Mouse (Mus musculus) hindbrain, embryonic 16.5 days (tissue): ENCODE data around the gene Tcirg1. TPM values are rescaled to one million over a fixed set of nuclear protein-coding genes. Genes with fewer than 3 reads are reported as not detected.

Source experiments
- ATAC-seq: fragments of 200-750 bp; cut with Nextera tagmentation; 2 replicates; pipeline ENCODE4 v1.8.0; 2017; ENCODE audit warnings: moderate TSS enrichment, moderate library complexity
- H3K27ac ChIP-seq: fragments of 300-500 bp; sonication (generic); 2 replicates; pipeline ENCODE4 v1.5.1; 2014; ENCODE audit warnings: low read depth, mild to moderate bottlenecking, control low read depth, low read length, moderate library complexity
- H3K27me3 ChIP-seq: fragments of 300-500 bp; sonication (generic); replicated peaks from 2 replicates; pipeline ENCODE4 v1.6.1; 2014; ENCODE audit warnings: low read length; ENCODE audit not compliant: control insufficient read depth, insufficient read depth
- H3K36me3 ChIP-seq: fragments of 300-500 bp; sonication (generic); 2 replicates; pipeline ENCODE4 v1.6.1; 2014; ENCODE audit warnings: mild to moderate bottlenecking, low read length, moderate library complexity, mixed read lengths; ENCODE audit not compliant: control insufficient read depth, insufficient read depth
- H3K4me1 ChIP-seq: fragments of 300-500 bp; sonication (generic); 2 replicates; pipeline ENCODE4 v1.6.1; 2014; ENCODE audit warnings: low read depth, low read length; ENCODE audit not compliant: control insufficient read depth, insufficient read depth
- H3K4me2 ChIP-seq: fragments of 300-500 bp; sonication (generic); 2 replicates; pipeline ENCODE4 v1.6.1; 2014; ENCODE audit warnings: mild to moderate bottlenecking, low read length, control low read depth, moderate library complexity
- H3K4me3 ChIP-seq: fragments of 300-500 bp; sonication (generic); 2 replicates; pipeline ENCODE4 v1.5.1; 2014; ENCODE audit warnings: mild to moderate bottlenecking, low read length, control low read depth, moderate library complexity
- H3K9ac ChIP-seq: fragments of 300-500 bp; sonication (generic); 2 replicates; pipeline ENCODE4 v1.6.1; 2014; ENCODE audit warnings: low read depth, mild to moderate bottlenecking, control low read depth, low read length, moderate library complexity
- H3K9me3 ChIP-seq: fragments of 300-500 bp; sonication (generic); 2 replicates; pipeline ENCODE4 v1.6.1; 2014; ENCODE audit warnings: mild to moderate bottlenecking, low read length, moderate library complexity; ENCODE audit not compliant: control insufficient read depth
- WGBS: fragments of 180-500 bp; shearing (Covaris S2); extraction: QIAGEN DNeasy Blood & Tissue Kit; methylation state at CpG from one replicate; pipeline ENCODE4 v1.1.7; 2014; 5-methylcytosine and 5-hydroxymethylcytosine counted together
- polyA plus RNA-seq: library from polyadenylated mRNA; unstranded; fragments of >200 nt; fragmentation: Nextera tagmentation; extraction: Ambion mirVana; gene quantifications from 2 replicates; pipeline ENCODE4 v1.2.1, GENCODE M21; 2015

Gene Tcirg1
- polyA plus RNA-seq, 1 experiment from 2014 or later, result 18.9 TPM

DNA sequence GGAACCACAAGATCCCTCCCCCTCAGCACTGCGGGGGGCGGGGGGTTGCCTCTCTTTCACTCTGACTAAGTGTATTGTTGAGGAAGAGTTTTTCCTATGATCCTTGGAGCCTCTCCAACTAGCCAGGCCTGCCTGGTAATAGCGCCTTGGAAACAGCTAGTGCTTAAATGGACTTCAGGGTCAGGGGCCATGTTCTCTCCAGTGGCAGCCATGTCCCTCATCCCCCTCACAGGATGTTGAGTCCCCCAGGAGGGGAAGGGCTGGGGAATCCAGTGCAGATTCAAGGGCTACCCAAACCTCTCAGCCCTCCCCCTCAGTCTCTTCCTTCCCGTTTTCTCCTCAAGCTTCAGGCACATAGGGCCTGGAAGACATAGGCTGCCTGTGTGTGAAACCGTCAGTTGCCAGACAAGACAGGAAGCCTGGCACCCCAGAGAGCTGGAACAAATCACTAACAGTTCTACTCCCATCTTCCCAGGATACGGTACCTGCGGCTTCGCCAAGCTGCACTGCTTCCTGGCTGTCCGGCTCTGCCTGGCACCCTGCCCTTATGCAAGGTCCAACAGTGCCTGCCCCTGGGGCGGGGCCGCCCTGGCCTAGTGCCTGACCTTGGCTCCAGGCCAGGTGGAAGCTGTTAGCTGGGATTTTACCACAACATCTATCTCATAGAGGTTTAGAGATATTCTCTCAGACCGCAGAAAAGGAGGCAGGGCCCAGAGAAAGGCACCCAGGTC lies 22.4 kb upstream of the Tcirg1 start, which contains the start of gene Aldh3b1:
Gene Aldh3b1 (minus strand): TSS at position 598 of the 731 bp plus-strand sequence.
- H3K9ac ChIP-seq, result no peak within 1 kb of the TSS
- 35% methylated on average over 12 of the region's 12 CpGs for WGBS
- peaks cover 13% of the 10 kb centered on the region for H3K4me1 ChIP-seq
- no peaks in the 10 kb centered on the region for H3K36me3 ChIP-seq
- H3K4me3 ChIP-seq, result no peak within 1 kb of the TSS
- H3K27me3 ChIP-seq, result no peaks in the 10 kb centered on the region
- peak; percentile 88 for ATAC-seq
- H3K9me3 ChIP-seq, result no peaks in the 10 kb centered on the region
- peak within 1 kb of the TSS; percentile 36 for H3K27ac ChIP-seq
- H3K4me2 ChIP-seq, result peak within 1 kb of the TSS; percentile 1; the same call in 1 of the 2 replicates

GRCm38 (mm10) chr19:3928779-3929178 lies 21.8 kb upstream of the Tcirg1 start:
- H3K27ac ChIP-seq, result peak overlapping the region; percentile 36; the same call in 1 of the 2 replicates
- no peak overlapping the region for H3K4me3 ChIP-seq
- no peaks in the 10 kb centered on the region for H3K27me3 ChIP-seq
- ATAC-seq, result peak; percentile 3; the same call in 1 of the 2 replicates
- no peaks in the 10 kb centered on the region for H3K9me3 ChIP-seq
- H3K4me2 ChIP-seq, result no peak overlapping the region
- no peak overlapping the region for H3K9ac ChIP-seq
- H3K36me3 ChIP-seq, result no peaks in the 10 kb centered on the region
- WGBS, result 68% methylated on average over 4 of the region's 4 CpGs
- H3K4me1 ChIP-seq, result peaks cover 13% of the 10 kb centered on the region

DNA sequence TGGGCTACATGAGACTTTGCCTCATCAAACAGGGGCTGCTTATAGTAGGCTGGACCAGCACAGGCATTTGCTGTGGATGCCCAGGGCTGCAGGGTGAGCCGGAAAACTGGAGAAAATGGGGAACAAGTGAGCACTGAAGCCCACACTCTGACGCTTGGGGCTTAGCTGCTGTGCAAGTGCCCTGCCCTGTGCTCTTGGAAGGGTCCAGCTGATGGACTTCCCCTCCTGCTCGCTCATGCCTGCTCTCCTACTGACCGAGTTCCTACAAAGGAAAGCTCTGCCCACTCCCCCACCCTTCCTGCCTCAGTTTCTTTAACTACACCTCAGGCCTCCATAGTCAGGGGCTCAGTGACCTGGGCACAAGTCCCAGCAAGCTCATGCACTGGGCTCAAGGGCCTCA lies 21.1 kb upstream of the Tcirg1 start:
- Histone ChIP-seq H3K4me3 (no peak overlapping the region), H3K9me3 (no peaks in the 10 kb centered on the region), H3K9ac (no peak overlapping the region), H3K27me3 (no peaks in the 10 kb centered on the region), H3K4me1 (peaks cover 13% of the 10 kb centered on the region), H3K36me3 (no peaks in the 10 kb centered on the region), H3K27ac (no peak overlapping the region), H3K4me2 (no peak overlapping the region)
- WGBS, result 83% methylated on average over 4 of the region's 4 CpGs
- no peak for ATAC-seq

DNA sequence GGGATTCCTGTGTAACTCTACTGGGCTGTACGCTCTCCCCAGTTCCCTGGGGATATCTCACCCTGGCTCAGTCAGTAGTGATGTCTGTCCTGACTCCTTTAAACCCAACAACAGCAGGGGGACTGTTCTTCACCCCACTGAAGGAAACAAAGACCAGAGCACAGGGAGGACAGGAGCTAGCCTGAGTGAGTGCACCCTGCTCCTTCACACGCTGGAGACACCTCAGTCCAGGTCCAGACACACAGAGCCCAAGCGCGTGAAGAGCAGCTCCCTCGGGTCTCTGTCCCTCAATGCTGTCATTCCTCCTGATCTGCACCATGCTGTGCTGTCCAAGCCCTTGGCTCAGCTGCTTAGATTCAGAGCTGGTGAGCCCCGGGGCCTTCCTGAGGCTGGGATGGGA lies 19.8 kb upstream of the Tcirg1 start:
- Histone ChIP-seq H3K36me3 (no peaks in the 10 kb centered on the region), H3K9me3 (no peaks in the 10 kb centered on the region), H3K4me2 (no peak overlapping the region), H3K27ac (no peak overlapping the region), H3K9ac (no peak overlapping the region), H3K4me1 (peaks cover 13% of the 10 kb centered on the region), H3K4me3 (no peak overlapping the region), H3K27me3 (no peaks in the 10 kb centered on the region)
- WGBS, result 72% methylated on average over 6 of the region's 6 CpGs
- no peak for ATAC-seq

- 77% methylated on average over 3 of the region's 3 CpGs for WGBS
These were observed 19.3 kb upstream of the Tcirg1 start for GRCm38 (mm10) chr19:3926279-3926678.

GRCm38 (mm10) chr19:3925859-3926258 lies 18.9 kb upstream of the Tcirg1 start:
- Histone ChIP-seq H3K4me1 (peaks cover 13% of the 10 kb centered on the region), H3K36me3 (no peaks in the 10 kb centered on the region), H3K4me2 (no peak overlapping the region), H3K9ac (no peak overlapping the region), H3K9me3 (no peaks in the 10 kb centered on the region), H3K27me3 (no peaks in the 10 kb centered on the region), H3K4me3 (no peak overlapping the region), H3K27ac (no peak overlapping the region)
- ATAC-seq, result no peak
- 87% methylated on average over 6 of the region's 6 CpGs for WGBS

More at GRCm38 (mm10) chr19:3926279-3926678, 19.3 kb upstream of the Tcirg1 start:
- no peak overlapping the region for H3K9ac ChIP-seq
- no peaks in the 10 kb centered on the region for H3K27me3 ChIP-seq
- H3K27ac ChIP-seq, result no peak overlapping the region
- no peaks in the 10 kb centered on the region for H3K36me3 ChIP-seq
- no peaks in the 10 kb centered on the region for H3K9me3 ChIP-seq
- no peak for ATAC-seq
- no peak overlapping the region for H3K4me2 ChIP-seq
- H3K4me1 ChIP-seq, result peaks cover 13% of the 10 kb centered on the region
- H3K4me3 ChIP-seq, result no peak overlapping the region

DNA sequence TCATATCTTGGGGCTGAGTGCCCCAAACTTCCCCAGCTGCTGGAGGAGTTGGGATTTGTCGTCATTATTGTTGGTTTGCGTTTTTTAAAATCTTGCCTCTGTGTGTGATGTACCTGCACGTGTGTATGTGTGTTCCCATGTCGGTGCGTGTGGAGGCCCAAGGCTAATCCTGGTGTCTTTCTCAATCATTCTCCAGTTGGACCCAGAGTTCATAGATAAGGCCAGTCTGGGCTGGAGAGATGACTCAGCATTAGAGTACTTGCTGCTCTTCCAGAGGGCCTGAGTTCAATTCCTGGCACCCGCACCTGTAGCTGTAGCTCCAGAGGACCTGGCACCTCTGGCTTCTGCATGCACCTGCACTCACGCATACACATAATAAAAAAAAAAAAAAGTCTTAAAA lies 17.9 kb upstream of the Tcirg1 start:
- Histone ChIP-seq H3K27ac (no peak overlapping the region), H3K4me3 (no peak overlapping the region), H3K4me1 (peaks cover 4% of the 10 kb centered on the region), H3K4me2 (no peak overlapping the region), H3K9ac (no peak overlapping the region), H3K36me3 (no peaks in the 10 kb centered on the region), H3K27me3 (no peaks in the 10 kb centered on the region), H3K9me3 (no peaks in the 10 kb centered on the region)
- WGBS, result 94% methylated on average over 7 of the region's 7 CpGs
- ATAC-seq, result no peak

- no peak overlapping the region for H3K4me2 ChIP-seq
- no peak overlapping the region for H3K27ac ChIP-seq
- WGBS, result 78% methylated on average over 8 of the region's 8 CpGs
- H3K27me3 ChIP-seq, result no peaks in the 10 kb centered on the region
- H3K4me1 ChIP-seq, result no peaks in the 10 kb centered on the region; the same call in 1 of the 2 replicates
- no peaks in the 10 kb centered on the region for H3K36me3 ChIP-seq
- no peak for ATAC-seq
- no peaks in the 10 kb centered on the region for H3K9me3 ChIP-seq
- H3K9ac ChIP-seq, result no peak overlapping the region
- H3K4me3 ChIP-seq, result no peak overlapping the region
These were observed 17.3 kb upstream of the Tcirg1 start for GRCm38 (mm10) chr19:3924190-3924589.

- no peaks in the 10 kb centered on the region for H3K4me1 ChIP-seq
- ATAC-seq, result no peak
- H3K27ac ChIP-seq, result no peak overlapping the region
- H3K36me3 ChIP-seq, result no peaks in the 10 kb centered on the region
- no peaks in the 10 kb centered on the region for H3K9me3 ChIP-seq
- H3K4me3 ChIP-seq, result no peak overlapping the region
- no peak overlapping the region for H3K9ac ChIP-seq
- no peak overlapping the region for H3K4me2 ChIP-seq
- no peaks in the 10 kb centered on the region for H3K27me3 ChIP-seq
- WGBS, result 46% methylated on average over 13 of the region's 13 CpGs
These were observed 16.7 kb upstream of the Tcirg1 start for GRCm38 (mm10) chr19:3923586-3923985.
